Mouse (Mus musculus) embryonic facial prominence, embryonic 11.5 days (tissue): Measurements from ENCODE around the gene Pigr. TPM values are rescaled to one million over a fixed set of nuclear protein-coding genes. Genes with fewer than 3 reads are reported as not detected.

Experiments
- ATAC-seq: fragments of 200-750 bp; cut with Nextera tagmentation; replicated peaks from 2 replicates; pipeline ENCODE4 v1.8.0; 2017; ENCODE audit warnings: low read depth; ENCODE audit not compliant: insufficient number of reproducible peaks, low FRiP score, low TSS enrichment
- DNase-seq: peaks from one replicate; pipeline ENCODE4 v3.0.0-alpha.2; 2015; ENCODE audit warnings: low spot score
- H3K27ac ChIP-seq: fragments of 300-500 bp; sonication (generic); replicated peaks from 2 replicates; pipeline ENCODE4 v1.5.1; 2014; ENCODE audit warnings: mild to moderate bottlenecking, low read depth, low read length, control low read depth
- H3K27me3 ChIP-seq: fragments of 300-500 bp; sonication (generic); 2 replicates; pipeline ENCODE4 v1.6.1; 2014; ENCODE audit warnings: mild to moderate bottlenecking, low read length, moderate library complexity, mixed read lengths; ENCODE audit not compliant: control insufficient read depth, insufficient read depth
- H3K36me3 ChIP-seq: fragments of 300-500 bp; sonication (generic); replicated peaks from 2 replicates; pipeline ENCODE4 v1.6.1; 2014; ENCODE audit warnings: low read depth, mild to moderate bottlenecking, low read length, moderate library complexity, mixed read lengths; ENCODE audit not compliant: control insufficient read depth, insufficient read depth
- H3K4me1 ChIP-seq: fragments of 300-500 bp; sonication (generic); 2 replicates; pipeline ENCODE4 v1.6.1; 2014; ENCODE audit warnings: low read length, mixed read lengths; ENCODE audit not compliant: control insufficient read depth, insufficient read depth
- H3K4me2 ChIP-seq: fragments of 300-500 bp; sonication (generic); 2 replicates; pipeline ENCODE4 v1.6.1; 2014; ENCODE audit warnings: low read depth, mild to moderate bottlenecking, control low read depth, low read length, moderate library complexity
- H3K4me3 ChIP-seq: fragments of 300-500 bp; sonication (generic); 2 replicates; pipeline ENCODE4 v1.5.1; 2014; ENCODE audit warnings: low read depth, low read length, control low read depth
- H3K9ac ChIP-seq: fragments of 300-500 bp; sonication (generic); replicated peaks from 2 replicates; pipeline ENCODE4 v1.6.1; 2014; ENCODE audit warnings: mild to moderate bottlenecking, control low read depth, low read length
- H3K9me3 ChIP-seq: fragments of 300-500 bp; sonication (generic); replicated peaks from 2 replicates; pipeline ENCODE4 v1.6.1; 2016; ENCODE audit warnings: mild to moderate bottlenecking, low read length, inconsistent platforms, mixed read lengths; ENCODE audit not compliant: control insufficient read depth
- WGBS: fragments of 180-500 bp; shearing (Covaris S2); extraction: QIAGEN DNeasy Blood & Tissue Kit; methylation state at CpG from one replicate; pipeline ENCODE4 v1.1.7; 2014; 5-methylcytosine and 5-hydroxymethylcytosine counted together
- polyA plus RNA-seq: library from polyadenylated mRNA; unstranded; fragments of >200 nt; fragmentation: Nextera tagmentation; extraction: Ambion mirVana; gene quantifications from 2 replicates; pipeline ENCODE4 v1.2.1, GENCODE M21; 2014

Pigr gene
- polyA plus RNA-seq, 1 experiment from 2014 or later, result not detected

GRCm38 (mm10) chr1:130855723-130856122 is 29.2 kb downstream of the Pigr start:
- Histone ChIP-seq H3K27ac (no peak overlapping the region), H3K36me3 (no peaks in the 10 kb centered on the region), H3K4me2 (no peak overlapping the region), H3K4me3 (no peak overlapping the region), H3K9me3 (no peaks in the 10 kb centered on the region), H3K4me1 (no peaks in the 10 kb centered on the region), H3K9ac (no peak overlapping the region), H3K27me3 (no peaks in the 10 kb centered on the region)
- DNase-seq (no peak), ATAC-seq (no peak)
- 68% methylated on average over 2 of the region's 2 CpGs for WGBS

DNA sequence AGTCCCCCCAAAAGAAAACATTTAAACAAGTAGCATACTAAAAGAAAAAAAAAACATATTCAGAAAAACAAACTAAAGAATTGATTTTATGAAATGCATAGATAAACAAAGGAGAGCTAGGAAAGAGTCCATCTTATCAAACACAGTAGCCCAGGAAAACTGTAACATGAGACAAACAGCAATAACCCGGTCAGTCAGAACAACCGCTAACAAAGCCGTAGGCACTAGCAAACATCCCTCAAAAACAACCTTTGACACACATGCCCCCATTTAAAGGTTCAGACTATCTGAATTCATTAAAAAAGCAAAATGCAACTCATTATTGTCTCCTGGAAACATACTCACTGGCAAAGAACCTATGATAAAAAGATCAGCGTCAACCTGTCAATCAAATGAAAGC is 31.0 kb downstream of the Pigr start:
- Histone ChIP-seq H3K9me3 (no peaks in the 10 kb centered on the region), H3K9ac (no peak overlapping the region), H3K4me1 (no peaks in the 10 kb centered on the region), H3K36me3 (no peaks in the 10 kb centered on the region), H3K4me3 (no peak overlapping the region), H3K27ac (no peak overlapping the region), H3K4me2 (no peak overlapping the region), H3K27me3 (no peaks in the 10 kb centered on the region)
- WGBS, result 75% methylated on average over 4 of the region's 4 CpGs
- ATAC-seq, result no peak
- DNase-seq, result no peak

- 81% methylated on average over 4 of the region's 4 CpGs for WGBS
- Histone ChIP-seq H3K27ac (no peak overlapping the region), H3K9ac (no peak overlapping the region), H3K4me1 (no peaks in the 10 kb centered on the region), H3K27me3 (no peaks in the 10 kb centered on the region), H3K9me3 (no peaks in the 10 kb centered on the region), H3K4me3 (no peak overlapping the region), H3K36me3 (no peaks in the 10 kb centered on the region), H3K4me2 (no peak overlapping the region)
- ATAC-seq (no peak), DNase-seq (no peak)
These were observed 37.8 kb downstream of the Pigr start for GRCm38 (mm10) chr1:130864238-130864637.

- Histone ChIP-seq H3K9me3 (no peaks in the 10 kb centered on the region), H3K27ac (no peak overlapping the region), H3K9ac (no peak overlapping the region), H3K36me3 (no peaks in the 10 kb centered on the region), H3K27me3 (no peaks in the 10 kb centered on the region), H3K4me3 (no peak overlapping the region), H3K4me2 (no peak overlapping the region), H3K4me1 (no peaks in the 10 kb centered on the region)
- no peak for ATAC-seq
- WGBS, result 92% methylated on average over 5 of the region's 5 CpGs
- no peak for DNase-seq
These were observed 38.3 kb downstream of the Pigr start for GRCm38 (mm10) chr1:130864741-130865140.

GRCm38 (mm10) chr1:130865541-130866221 is 39.2 kb downstream of the Pigr start, which contains the start of gene Fcmr:
TSS of gene Fcmr (plus strand) at chr1:130865669.
- H3K4me1 ChIP-seq, result no peaks in the 10 kb centered on the region
- H3K9ac ChIP-seq, result no peak within 1 kb of the TSS
- H3K27me3 ChIP-seq, result no peaks in the 10 kb centered on the region
- H3K27ac ChIP-seq, result no peak within 1 kb of the TSS
- H3K4me2 ChIP-seq, result no peak within 1 kb of the TSS
- H3K9me3 ChIP-seq, result no peaks in the 10 kb centered on the region
- no peaks in the 10 kb centered on the region for H3K36me3 ChIP-seq
- no peak within 1 kb of the TSS for H3K4me3 ChIP-seq
- DNase-seq (no peak), ATAC-seq (no peak)
- WGBS, result 80% methylated on average over 7 of the region's 7 CpGs

DNA sequence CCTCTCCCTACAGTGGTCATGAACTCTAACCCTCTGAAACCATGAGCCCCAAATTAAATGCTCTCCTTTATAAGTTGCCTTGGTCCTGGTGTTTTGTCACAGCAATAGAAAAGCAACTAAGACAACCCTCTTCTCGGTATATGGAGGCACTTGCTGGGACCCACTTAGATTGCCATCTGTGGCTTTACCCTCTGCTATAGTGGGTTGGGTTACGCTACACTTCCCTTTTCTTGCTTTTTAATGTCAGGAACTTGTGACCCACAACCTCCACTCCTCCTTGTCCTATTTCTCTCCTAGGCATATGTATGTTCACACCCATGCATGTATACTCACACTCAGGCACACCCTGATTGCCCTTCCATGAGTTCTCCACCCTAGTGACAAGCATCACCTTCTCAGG is 46.4 kb downstream of the Pigr start:
- Histone ChIP-seq H3K4me3 (no peak overlapping the region), H3K36me3 (no peaks in the 10 kb centered on the region), H3K27ac (no peak overlapping the region), H3K27me3 (peaks cover 4% of the 10 kb centered on the region; the same call in 1 of the 2 replicates), H3K4me1 (no peaks in the 10 kb centered on the region), H3K4me2 (no peak overlapping the region), H3K9ac (no peak overlapping the region), H3K9me3 (no peaks in the 10 kb centered on the region)
- DNase-seq (no peak), ATAC-seq (no peak)
- 88% methylated on average over 2 of the region's 2 CpGs for WGBS

DNA sequence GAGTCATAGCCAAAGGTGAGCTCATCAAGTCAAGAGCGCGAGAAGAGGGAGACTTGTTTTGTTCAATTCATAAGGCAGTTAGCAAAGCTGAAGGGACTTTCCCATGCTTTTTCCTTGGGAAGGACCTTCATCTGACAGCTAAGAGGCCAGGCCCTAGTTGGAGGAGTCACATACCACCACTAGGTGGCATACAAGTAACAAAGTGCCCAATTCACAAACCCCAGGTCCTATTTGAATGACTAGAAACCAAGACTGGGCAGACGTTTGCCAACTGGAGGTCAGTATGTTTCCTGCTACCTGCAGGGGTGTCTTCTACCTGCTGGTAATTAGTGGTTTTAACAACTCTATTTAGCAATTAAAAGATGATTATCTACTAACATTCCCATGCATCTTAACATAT is 48.7 kb downstream of the Pigr start:
- Histone ChIP-seq H3K4me2 (no peak overlapping the region), H3K36me3 (no peaks in the 10 kb centered on the region), H3K4me3 (no peak overlapping the region), H3K27ac (no peak overlapping the region), H3K9me3 (no peaks in the 10 kb centered on the region), H3K27me3 (peaks cover 9% of the 10 kb centered on the region; the same call in 1 of the 2 replicates), H3K4me1 (no peaks in the 10 kb centered on the region), H3K9ac (no peak overlapping the region)
- ATAC-seq, result no peak
- peak; percentile 70 for DNase-seq
- WGBS, result 40% methylated on average over 3 of the region's 3 CpGs

GRCm38 (mm10) chr1:130875910-130876309 is 49.4 kb downstream of the Pigr start:
- Histone ChIP-seq H3K27ac (no peak overlapping the region), H3K9me3 (no peaks in the 10 kb centered on the region), H3K9ac (no peak overlapping the region), H3K36me3 (no peaks in the 10 kb centered on the region), H3K27me3 (peaks cover 9% of the 10 kb centered on the region; the same call in 1 of the 2 replicates), H3K4me1 (no peaks in the 10 kb centered on the region), H3K4me3 (no peak overlapping the region), H3K4me2 (no peak overlapping the region)
- ATAC-seq, result no peak
- no peak for DNase-seq
- WGBS, result 65% methylated on average over 3 of the region's 3 CpGs
